Mouse (Mus musculus) heart, adult 2 months (tissue): ENCODE measurements around the gene Ipo11. TPM values are rescaled to one million over a fixed set of nuclear protein-coding genes. Genes with fewer than 3 reads are reported as not detected.

ENCODE experiments used
- DNase-seq, 2 experiments: peaks; one replicate each; pipeline ENCODE4 v3.0.0; 2021
- H3K27ac ChIP-seq: fragments of 200-600 bp; 2 replicates; pipeline ENCODE4 v1.8.1; 2022
- H3K27me3 ChIP-seq: fragments of 200-500 bp; 2 replicates; pipeline ENCODE4 v1.6.1; 2012; ENCODE audit warnings: mild to moderate bottlenecking, low read length, inconsistent platforms, mixed read lengths; ENCODE audit not compliant: control insufficient read depth, insufficient read depth
- H3K36me3 ChIP-seq: fragments of 200-500 bp; 2 replicates; pipeline ENCODE4 v1.6.1; 2012; ENCODE audit warnings: low read length, inconsistent platforms; ENCODE audit not compliant: control insufficient read depth, insufficient read depth
- H3K4me1 ChIP-seq: fragments of 200-500 bp; 2 replicates; pipeline ENCODE4 v1.6.1; 2011; ENCODE audit warnings: low read length; ENCODE audit not compliant: control insufficient read depth, insufficient read depth
- H3K4me3 ChIP-seq: fragments of 200-600 bp; 2 replicates; pipeline ENCODE4 v1.8.1; 2022
- H3K79me2 ChIP-seq: fragments of 200-500 bp; replicated peaks from 2 replicates; pipeline ENCODE4 v1.6.1; 2012; ENCODE audit warnings: mild to moderate bottlenecking, inconsistent platforms, low read length, moderate library complexity, mixed read lengths; ENCODE audit not compliant: control insufficient read depth, insufficient read depth
- H3K9ac ChIP-seq: fragments of 200-500 bp; 2 replicates; pipeline ENCODE4 v1.6.1; 2012; ENCODE audit warnings: low read depth, mild to moderate bottlenecking, control low read depth, inconsistent platforms, low read length, mixed read lengths
- CTCF ChIP-seq: fragments of 200-600 bp; IDR thresholded peaks from 2 replicates; pipeline ENCODE4 v1.8.1; 2022; ENCODE audit warnings: antibody characterized with exemption, mild to moderate bottlenecking, moderate library complexity
- EP300 ChIP-seq: fragments of 200-500 bp; IDR thresholded peaks from 2 replicates; pipeline ENCODE4 v1.6.1; 2011; ENCODE audit warnings: low read depth, low read length, control low read depth; ENCODE audit not compliant: insufficient read depth
- POLR2A ChIP-seq: fragments of 200-500 bp; IDR thresholded peaks from 2 replicates; pipeline ENCODE4 v1.6.1; 2011; ENCODE audit warnings: mild to moderate bottlenecking, low read depth, low read length, control low read depth; ENCODE audit not compliant: insufficient read depth
- WGBS: fragments of 180-500 bp; shearing (Covaris S2); methylation state at CpG from one replicate; pipeline ENCODE4 v1.1.7; 2018; 5-methylcytosine and 5-hydroxymethylcytosine counted together
- intact Hi-C: fragments of 180-260 bp; cut with DNase I; formaldehyde crosslinking; loops from one replicate; pipeline ENCODE4 v1.15.1; 2025
- polyA plus RNA-seq: library from polyadenylated mRNA; depleted of rRNA; stranded (reverse); fragments of >200 nt; gene quantifications from 2 replicates; pipeline ENCODE4 v1.2.3, GENCODE M21; 2012
- total RNA-seq, 2 experiments: library from RNA; stranded (reverse); gene quantifications; 2 replicates each; pipeline ENCODE4 v1.2.3; 2021

Gene Ipo11
- total and polyA plus RNA-seq, 3 experiments: 15.7 to 27.3 (median 21.3) TPM

DNA sequence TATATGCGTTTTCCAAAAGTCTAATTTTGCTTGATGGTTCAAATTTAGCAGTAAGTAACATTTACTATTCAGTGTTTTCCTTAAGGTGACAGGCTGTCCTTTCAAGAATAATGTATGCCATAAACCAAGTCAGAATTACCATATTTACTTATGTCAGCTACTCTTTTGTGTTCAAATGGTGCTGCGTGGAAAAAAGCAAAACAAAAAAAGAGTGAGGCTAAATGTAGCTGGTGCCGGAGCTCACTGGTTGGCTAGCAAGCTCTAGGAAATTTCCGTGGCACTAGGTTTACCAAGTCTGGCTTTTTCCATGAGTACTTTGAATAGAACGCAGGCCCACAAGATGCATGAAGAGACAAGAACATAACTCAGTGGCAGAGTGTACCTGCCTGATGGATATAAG lies 131.6 kb downstream of the Ipo11 start:
- H3K27me3 ChIP-seq: no peaks in the 10 kb centered on the region
- 97% methylated on average over 5 of the region's 5 CpGs for WGBS
- no peaks in the 10 kb centered on the region for H3K36me3 ChIP-seq
- intact Hi-C loops: no loop called here
- TF ChIP-seq EP300: no peak
- no peak for TF ChIP-seq POLR2A
- TF ChIP-seq CTCF: no peak
- no peaks in the 10 kb centered on the region for H3K4me1 ChIP-seq
- no peak overlapping the region for H3K27ac ChIP-seq
- H3K4me3 ChIP-seq: no peak overlapping the region
- H3K9ac ChIP-seq: no peak overlapping the region
- DNase-seq: no peak
- no peaks in the 10 kb centered on the region for H3K79me2 ChIP-seq

DNA sequence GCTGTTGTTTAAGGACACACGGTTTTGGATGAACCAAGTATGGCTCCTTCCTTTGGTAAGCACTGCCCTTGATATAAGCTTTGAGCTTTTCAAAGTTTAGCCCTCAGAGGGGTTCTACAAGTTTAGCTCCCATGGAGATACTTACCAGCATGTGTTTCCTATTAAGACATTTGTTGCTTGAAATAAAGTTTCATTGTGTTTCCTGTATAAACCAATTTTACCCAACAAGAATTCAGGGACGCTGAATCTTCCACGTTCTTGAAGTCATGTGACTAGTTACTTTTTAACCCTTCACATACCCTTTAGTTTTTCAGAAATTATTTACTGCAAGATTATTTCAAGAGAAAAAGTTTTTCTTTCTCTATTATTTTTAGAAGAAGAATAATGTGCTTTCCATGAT lies 138.7 kb downstream of the Ipo11 start:
- 45% methylated on average over 3 of the region's 3 CpGs for WGBS
- Histone ChIP-seq H3K27ac (no peak overlapping the region), H3K9ac (no peak overlapping the region), H3K36me3 (no peaks in the 10 kb centered on the region), H3K27me3 (no peaks in the 10 kb centered on the region), H3K79me2 (no peaks in the 10 kb centered on the region), H3K4me1 (no peaks in the 10 kb centered on the region), H3K4me3 (no peak overlapping the region)
- TF ChIP-seq CTCF: no peak
- TF ChIP-seq EP300: no peak
- no peak for TF ChIP-seq POLR2A
- intact Hi-C loops: no loop called here
- no peak for DNase-seq

GRCm38 (mm10) chr13:106788817-106789216 lies 147.9 kb downstream of the Ipo11 start:
- 96% methylated on average over 7 of the region's 7 CpGs for WGBS
- no peaks in the 10 kb centered on the region for H3K27me3 ChIP-seq
- no peaks in the 10 kb centered on the region for H3K79me2 ChIP-seq
- DNase-seq: no peak
- intact Hi-C loops: no loop called here
- no peaks in the 10 kb centered on the region for H3K4me1 ChIP-seq
- no peaks in the 10 kb centered on the region for H3K36me3 ChIP-seq
- TF ChIP-seq POLR2A (no peak), CTCF (no peak), EP300 (no peak)
- H3K27ac ChIP-seq: no peak overlapping the region
- H3K9ac ChIP-seq: no peak overlapping the region
- no peak overlapping the region for H3K4me3 ChIP-seq

DNA sequence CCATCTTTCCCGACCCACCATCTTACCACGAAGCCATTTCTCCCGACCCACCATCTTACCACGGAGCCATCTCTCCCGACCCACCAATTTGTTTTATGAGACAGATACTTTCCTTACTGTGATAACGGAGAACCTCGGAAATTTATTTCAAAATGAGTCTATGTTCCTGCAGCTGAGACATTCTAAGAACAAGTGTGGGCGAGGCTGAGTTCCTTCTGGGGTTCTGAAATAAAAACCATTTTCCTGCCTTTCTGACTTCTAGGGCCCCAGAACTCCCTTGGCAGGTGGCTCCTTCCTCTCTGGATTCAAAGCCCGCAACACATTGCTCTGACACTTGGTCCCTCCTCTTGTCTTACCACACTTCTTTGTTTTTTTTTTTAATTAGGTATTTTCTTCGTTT lies 168.0 kb downstream of the Ipo11 start:
- Histone ChIP-seq H3K36me3 (no peaks in the 10 kb centered on the region), H3K9ac (no peak overlapping the region), H3K4me1 (no peaks in the 10 kb centered on the region), H3K27me3 (no peaks in the 10 kb centered on the region), H3K27ac (no peak overlapping the region), H3K79me2 (no peaks in the 10 kb centered on the region), H3K4me3 (no peak overlapping the region)
- TF ChIP-seq CTCF (no peak), POLR2A (no peak), EP300 (no peak)
- DNase-seq: no peak
- intact Hi-C loops: no loop called here
- WGBS: 92% methylated on average over 10 of the region's 10 CpGs

DNA sequence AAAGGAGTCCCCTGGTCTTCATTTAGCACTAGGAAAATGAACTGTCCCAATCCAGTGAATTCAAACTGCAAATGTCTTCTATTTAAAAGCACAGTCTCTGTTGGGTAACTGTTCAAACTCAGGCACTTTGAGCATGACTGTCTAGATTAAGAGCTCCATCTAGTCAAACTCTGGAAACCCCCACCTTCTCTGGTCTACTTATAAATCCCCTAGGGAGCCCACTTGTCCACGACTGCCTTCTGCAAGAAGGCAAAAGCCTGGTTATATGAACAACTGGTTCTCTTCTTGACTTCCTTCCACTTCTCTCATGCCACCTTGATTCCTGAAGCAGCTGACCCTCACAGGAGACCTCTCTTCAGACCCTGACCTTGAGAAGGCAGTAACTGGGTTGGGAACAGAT lies 174.1 kb downstream of the Ipo11 start:
- WGBS: 23% methylated on average over 1 of the region's 1 CpGs
- intact Hi-C loops: loop anchor here (5.0 kb wide), 1 partner anchor 70 kb away; no protein-coding TSS in a partner anchor

GRCm38 (mm10) chr13:106761661-106762060 lies 175.1 kb downstream of the Ipo11 start:
- WGBS: 100% methylated on average over 1 of the region's 1 CpGs
- intact Hi-C loops: loop anchor here (5.0 kb wide), 1 partner anchor 71 kb away; no protein-coding TSS in a partner anchor
- Histone ChIP-seq H3K4me3 (no peak overlapping the region), H3K27me3 (no peaks in the 10 kb centered on the region), H3K4me1 (peaks cover 20% of the 10 kb centered on the region), H3K9ac (no peak overlapping the region), H3K79me2 (no peaks in the 10 kb centered on the region), H3K36me3 (no peaks in the 10 kb centered on the region), H3K27ac (no peak overlapping the region)
- DNase-seq: no peak
- TF ChIP-seq EP300: no peak
- TF ChIP-seq POLR2A: no peak
- TF ChIP-seq CTCF: no peak

More for the DNA sequence above, 174.1 kb downstream of the Ipo11 start:
- Histone ChIP-seq H3K4me3 (no peak overlapping the region), H3K9ac (no peak overlapping the region), H3K27ac (no peak overlapping the region), H3K4me1 (peaks cover 20% of the 10 kb centered on the region), H3K36me3 (no peaks in the 10 kb centered on the region), H3K27me3 (no peaks in the 10 kb centered on the region), H3K79me2 (no peaks in the 10 kb centered on the region)
- TF ChIP-seq POLR2A (no peak), EP300 (no peak), CTCF (no peak)
- DNase-seq: no peak

DNA sequence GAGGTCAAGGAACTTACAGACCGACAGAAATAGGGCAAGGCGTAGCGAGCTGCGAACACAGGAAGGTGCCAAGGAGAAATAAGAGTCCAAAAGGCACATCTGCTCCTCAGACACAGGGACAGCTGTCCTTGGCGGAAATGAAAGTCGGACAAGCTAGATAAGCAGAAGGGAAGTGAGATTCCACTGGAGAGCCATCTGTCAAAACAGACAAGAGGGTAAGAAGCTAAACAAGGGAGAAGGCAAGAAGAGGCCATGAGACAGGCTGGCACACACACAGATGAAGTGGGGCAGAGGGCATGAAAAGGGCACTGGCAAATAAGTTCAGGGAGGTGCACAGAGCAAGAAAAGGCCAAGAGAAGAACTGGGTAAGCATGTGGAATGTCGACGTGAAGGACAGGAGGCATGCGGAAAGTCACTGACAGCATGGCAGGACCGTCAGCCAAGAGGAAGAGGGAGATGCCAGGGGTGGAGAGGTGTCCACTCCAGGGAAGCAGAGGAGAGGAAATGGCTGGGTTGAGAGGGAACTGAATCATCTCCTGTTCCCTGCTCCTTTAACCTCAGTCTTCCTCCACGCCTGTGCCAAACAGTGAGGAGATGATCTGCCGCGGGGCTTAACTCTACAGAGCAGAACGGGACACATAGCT lies 176.4 kb downstream of the Ipo11 start:
- Histone ChIP-seq H3K79me2 (no peaks in the 10 kb centered on the region), H3K27me3 (no peaks in the 10 kb centered on the region), H3K27ac (no peak overlapping the region), H3K36me3 (no peaks in the 10 kb centered on the region), H3K4me3 (no peak overlapping the region), H3K4me1 (peaks cover 20% of the 10 kb centered on the region), H3K9ac (no peak overlapping the region)
- peak; percentile 42 to 57 for DNase-seq
- 0 out of 2 replicates have a peak, but pooled peaks have one; percentile 28 for TF ChIP-seq EP300
- TF ChIP-seq POLR2A: no peak
- no peak for TF ChIP-seq CTCF
- WGBS: 15% methylated on average over 14 of the region's 14 CpGs
- intact Hi-C loops: loop anchor here (5.0 kb wide), 1 partner anchor 72 kb away; no protein-coding TSS in a partner anchor
